Comparison of ENCODE assay signal across 12 mouse cellular contexts in the genomic region with DNA sequence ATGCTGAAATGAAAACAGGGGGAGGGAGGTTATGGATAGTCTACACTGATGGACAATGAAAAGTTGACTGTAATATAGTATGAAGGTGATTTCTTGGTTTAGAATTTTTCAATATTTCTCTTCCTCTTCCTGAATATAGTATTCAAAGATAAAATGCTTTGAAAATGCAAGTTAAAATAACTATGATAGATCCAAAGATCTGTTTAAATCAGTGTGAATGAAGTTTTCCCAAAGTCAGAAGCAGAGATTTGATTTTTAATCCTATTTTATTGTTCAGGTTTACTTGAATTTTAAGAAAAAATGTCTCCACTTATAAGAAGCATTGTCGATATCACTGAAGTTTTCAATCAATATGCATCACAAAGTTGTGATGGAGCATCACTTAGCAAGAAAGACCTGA. TPM values are rescaled to one million over a fixed set of nuclear protein-coding genes. Genes with fewer than 3 reads are reported as not detected.
DNase-seq lines count a peak whose midpoint lies in the region; ATAC-seq and TF ChIP-seq lines count a peak whose summit lies in the region.
"Had no signal": no experiment of that assay in that cellular context is flagged by ENCODE, and none has a peak within 500 bp of the region (broad histone marks: within the 10 kb centered on the region; RNA-seq: fewer than 3 reads in every experiment).

Tchh (plus strand) TSS at position 301 of the 400 bp plus-strand sequence.

- H3K9me3 ChIP-seq in kidney, embryonic 16.5 days (ENCODE audit: low read length), result no peaks in the 10 kb centered on the region
- no peaks in the 10 kb centered on the region for H3K9me3 ChIP-seq in embryonic facial prominence, embryonic 15.5 days (replicated peaks)
- no peaks in the 10 kb centered on the region for H3K9me3 ChIP-seq in hindbrain, postnatal 0 days (ENCODE audit: low read length)
- H3K9me3 ChIP-seq in midbrain, embryonic 16.5 days (replicated peaks; ENCODE audit: control insufficient read depth, low read length, poor library complexity, severe bottlenecking), result no peaks in the 10 kb centered on the region
- H3K9me3 ChIP-seq: liver, embryonic 15.5 days had no signal

- no peak for DNase-seq in kidney, adult 8-10 months
- no peak for DNase-seq in hindbrain, postnatal 0 days (ENCODE audit: low spot score)
- DNase-seq in ovary, postnatal 14 days (ENCODE audit: low spot score), result no peak
- no peak for DNase-seq in frontal cortex, postnatal 10 days (ENCODE audit: low spot score in 2 of 2)
- DNase-seq in left cerebral cortex, postnatal 4 days, result no peak

- H3K9ac ChIP-seq in kidney, embryonic 16.5 days (replicated peaks; ENCODE audit: low read length), result no peak within 1 kb of the TSS
- H3K9ac ChIP-seq in embryonic facial prominence, embryonic 15.5 days, result no peak within 1 kb of the TSS
- H3K9ac ChIP-seq in hindbrain, postnatal 0 days (replicated peaks; ENCODE audit: low read length), result no peak within 1 kb of the TSS
- H3K9ac ChIP-seq in midbrain, embryonic 16.5 days (ENCODE audit: low read depth, low read length), result no peak within 1 kb of the TSS
- H3K9ac ChIP-seq: liver, embryonic 15.5 days had no signal

- no peak within 1 kb of the TSS for H3K27ac ChIP-seq in kidney, embryonic 16.5 days (ENCODE audit: low read length)
- no peak within 1 kb of the TSS for H3K27ac ChIP-seq in embryonic facial prominence, embryonic 15.5 days (replicated peaks)
- no peak within 1 kb of the TSS for H3K27ac ChIP-seq in hindbrain, postnatal 0 days
- no peak within 1 kb of the TSS for H3K27ac ChIP-seq in midbrain, embryonic 16.5 days (ENCODE audit: low read length)
- H3K27ac ChIP-seq: liver, embryonic 15.5 days had no signal

- TF ChIP-seq CTCF in hindbrain, postnatal 0 days (IDR thresholded peaks at IDR 0.05; ENCODE audit: low read depth), result no peak

- 91% methylated on average over 1 of the region's 1 CpGs for WGBS in kidney, embryonic 16.5 days
- WGBS in embryonic facial prominence, embryonic 15.5 days, result 90% methylated on average over 1 of the region's 1 CpGs
- 91% methylated on average over 1 of the region's 1 CpGs for WGBS in hindbrain, postnatal 0 days
- WGBS in midbrain, embryonic 16.5 days, result 97% methylated on average over 1 of the region's 1 CpGs

- intact Hi-C loops in left cerebral cortex, postnatal 4 days (cut with DNase I), result loop anchor here (10.0 kb wide), 1 partner anchor 77 kb away; no protein-coding TSS in a partner anchor

- peak within 1 kb of the TSS; percentile 67 for H3K4me2 ChIP-seq in kidney, embryonic 16.5 days (replicated peaks; ENCODE audit: low read depth, low read length)
- peak within 1 kb of the TSS; percentile 95; the same call in 1 of the 2 replicates for H3K4me2 ChIP-seq in embryonic facial prominence, embryonic 15.5 days (replicated peaks)
- H3K4me2 ChIP-seq in hindbrain, postnatal 0 days (ENCODE audit: low read depth, low read length), result peak within 1 kb of the TSS; percentile 92
- H3K4me2 ChIP-seq in midbrain, embryonic 16.5 days (ENCODE audit: low read length), result peak within 1 kb of the TSS; percentile 82

- peaks cover 28% of the 10 kb centered on the region for H3K27me3 ChIP-seq in kidney, embryonic 16.5 days (ENCODE audit: insufficient read depth, low read length)
- peaks cover 36% of the 10 kb centered on the region for H3K27me3 ChIP-seq in embryonic facial prominence, embryonic 15.5 days
- H3K27me3 ChIP-seq in hindbrain, postnatal 0 days (ENCODE audit: insufficient read depth, low read length), result peaks cover 16% of the 10 kb centered on the region
- H3K27me3 ChIP-seq in midbrain, embryonic 16.5 days (ENCODE audit: control insufficient read depth, insufficient read depth, low read depth, low read length), result peaks cover 7% of the 10 kb centered on the region
- H3K27me3 ChIP-seq: CH12.LX had no signal

- H3K4me3 ChIP-seq in kidney, embryonic 16.5 days (ENCODE audit: low read length), result peak within 1 kb of the TSS; percentile 57; the same call in 1 of the 2 replicates
- H3K4me3 ChIP-seq in embryonic facial prominence, embryonic 15.5 days (replicated peaks), result peak within 1 kb of the TSS; percentile 59
- H3K4me3 ChIP-seq in hindbrain, postnatal 0 days (ENCODE audit: low read length), result no peak within 1 kb of the TSS; the same call in 1 of the 2 replicates
- H3K4me3 ChIP-seq in midbrain, embryonic 16.5 days (ENCODE audit: low read depth, low read length), result no peak within 1 kb of the TSS; the same call in 1 of the 2 replicates
- H3K4me3 ChIP-seq: erythroblast, embryonic 14.5 days had no signal

- H3K4me1 ChIP-seq in kidney, embryonic 16.5 days (ENCODE audit: insufficient read depth, low read length), result peaks cover 24% of the 10 kb centered on the region
- H3K4me1 ChIP-seq in embryonic facial prominence, embryonic 15.5 days, result peaks cover 31% of the 10 kb centered on the region
- no peaks in the 10 kb centered on the region for H3K4me1 ChIP-seq in hindbrain, postnatal 0 days (ENCODE audit: insufficient read depth, low read length)
- peaks cover 14% of the 10 kb centered on the region for H3K4me1 ChIP-seq in midbrain, embryonic 16.5 days (ENCODE audit: control insufficient read depth, insufficient read depth, low read length)

- ATAC-seq in kidney, embryonic 16.5 days (ENCODE audit: low FRiP score, low TSS enrichment), result no peak
- no peak for ATAC-seq in embryonic facial prominence, embryonic 15.5 days (ENCODE audit: insufficient number of reproducible peaks, low FRiP score, low TSS enrichment, low read depth)
- no peak for ATAC-seq in hindbrain, postnatal 0 days
- ATAC-seq in midbrain, embryonic 16.5 days, result no peak
- ATAC-seq: activated CD4-positive, CD25-positive, alpha-beta regulatory T cell, adult 4 months had no signal

- H3K36me3 ChIP-seq in kidney, embryonic 16.5 days (ENCODE audit: insufficient read depth, low read length), result no peaks in the 10 kb centered on the region
- H3K36me3 ChIP-seq in embryonic facial prominence, embryonic 15.5 days, result no peaks in the 10 kb centered on the region
- H3K36me3 ChIP-seq in hindbrain, postnatal 0 days (ENCODE audit: insufficient read depth, low read length), result no peaks in the 10 kb centered on the region
- no peaks in the 10 kb centered on the region for H3K36me3 ChIP-seq in midbrain, embryonic 16.5 days (ENCODE audit: control insufficient read depth, insufficient read depth, low read length)
- H3K36me3 ChIP-seq: liver, embryonic 15.5 days had no signal

RNA-seq across cellular contexts. Expression of gene Tchh, which starts in this region (rescaled TPM):
- 5.7 and 6.7 TPM in 2 replicates for polyA plus RNA-seq in kidney, embryonic 16.5 days (2015; fragmentation: Nextera tagmentation; extraction: Ambion mirVana)
- polyA plus RNA-seq in embryonic facial prominence, embryonic 15.5 days (2015; fragmentation: Nextera tagmentation; extraction: Ambion mirVana), result 21.3 and 45.7 TPM in 2 replicates
- total RNA-seq in hindbrain, postnatal 0 days (2014; rRNA removed), result 0.11 and 0.21 TPM in 2 replicates
- polyA plus RNA-seq in hindbrain, postnatal 0 days (2015; fragmentation: Nextera tagmentation; extraction: Ambion mirVana), result 2.0 and 2.5 TPM in 2 replicates
- 1.1 and 1.2 TPM in 2 replicates for polyA plus RNA-seq in midbrain, embryonic 16.5 days (2015; fragmentation: Nextera tagmentation; extraction: Ambion mirVana)
- total RNA-seq in left cerebral cortex, postnatal 4 days (2021), result 1 to 10 TPM in 1 of 2 experiments, under 1 TPM in 1; 0.96 to 1.1 TPM
- total RNA-seq: CH12.LX had no signal
- polyA plus RNA-seq: activated CD4-positive, CD25-positive, alpha-beta regulatory T cell, adult 4 months; erythroblast, embryonic 14.5 days had no signal

Comparison
In these comparisons a context has a peak if more than half of its experiments do, and no peak if none do; other contexts are left out.
1. H3K4me3 ChIP-seq: peak in kidney, embryonic 16.5 days (single experiment) and embryonic facial prominence, embryonic 15.5 days (single experiment); none in hindbrain, postnatal 0 days (single experiment) and midbrain, embryonic 16.5 days (single experiment).
2. Peak in every context shown above with its lines, with median percentiles within 50 percentile points of each other: H3K4me2 ChIP-seq.